Mouse (Mus musculus) hindbrain, embryonic 14.5 days (tissue): ENCODE results near the gene 4930544D05Rik. TPM values are rescaled to one million over a fixed set of nuclear protein-coding genes. Genes with fewer than 3 reads are reported as not detected.

ENCODE experiments used
- ATAC-seq: fragments of 200-750 bp; cut with Nextera tagmentation; 2 replicates; pipeline ENCODE4 v1.8.0; 2017; ENCODE audit warnings: moderate number of reproducible peaks, mild to moderate bottlenecking, moderate TSS enrichment, moderate library complexity; ENCODE audit not compliant: low FRiP score
- DNase-seq: peaks from one replicate; pipeline ENCODE4 v3.0.0-alpha.2; 2015; ENCODE audit warnings: low spot score
- H3K27ac ChIP-seq: fragments of 300-500 bp; sonication (generic); 2 replicates; pipeline ENCODE4 v1.5.1; 2014; ENCODE audit warnings: mild to moderate bottlenecking, moderate library complexity
- H3K27me3 ChIP-seq: fragments of 300-500 bp; sonication (generic); 2 replicates; pipeline ENCODE4 v1.6.1; 2014; ENCODE audit warnings: mild to moderate bottlenecking, low read length, mixed read lengths; ENCODE audit not compliant: control insufficient read depth, insufficient read depth
- H3K36me3 ChIP-seq: fragments of 300-500 bp; sonication (generic); replicated peaks from 2 replicates; pipeline ENCODE4 v1.6.1; 2014; ENCODE audit not compliant: control insufficient read depth, insufficient read depth
- H3K4me1 ChIP-seq: fragments of 300-500 bp; sonication (generic); replicated peaks from 2 replicates; pipeline ENCODE4 v1.6.1; 2014; ENCODE audit warnings: antibody characterized with exemption, low read length, mixed read lengths; ENCODE audit not compliant: control insufficient read depth, insufficient read depth
- H3K4me2 ChIP-seq: fragments of 300-500 bp; sonication (generic); replicated peaks from 2 replicates; pipeline ENCODE4 v1.6.1; 2014; ENCODE audit warnings: mild to moderate bottlenecking, moderate library complexity
- H3K4me3 ChIP-seq: fragments of 300-500 bp; sonication (generic); replicated peaks from 2 replicates; pipeline ENCODE4 v1.5.1; 2014; ENCODE audit warnings: mild to moderate bottlenecking, low read length
- H3K9ac ChIP-seq: fragments of 300-500 bp; sonication (generic); 2 replicates; pipeline ENCODE4 v1.6.1; 2014
- H3K9me3 ChIP-seq: fragments of 300-500 bp; sonication (generic); 2 replicates; pipeline ENCODE4 v1.6.1; 2016; ENCODE audit warnings: low read length; ENCODE audit not compliant: control insufficient read depth
- WGBS: fragments of 180-500 bp; shearing (Covaris S2); extraction: QIAGEN DNeasy Blood & Tissue Kit; methylation state at CpG from one replicate; pipeline ENCODE4 v1.1.7; 2014; 5-methylcytosine and 5-hydroxymethylcytosine counted together
- polyA plus RNA-seq: library from polyadenylated mRNA; unstranded; fragments of >200 nt; fragmentation: Nextera tagmentation; extraction: Ambion mirVana; gene quantifications from 2 replicates; pipeline ENCODE4 v1.2.1, GENCODE M21; 2014

4930544D05Rik gene
- polyA plus RNA-seq, 1 experiment from 2014 or later = not detected

DNA sequence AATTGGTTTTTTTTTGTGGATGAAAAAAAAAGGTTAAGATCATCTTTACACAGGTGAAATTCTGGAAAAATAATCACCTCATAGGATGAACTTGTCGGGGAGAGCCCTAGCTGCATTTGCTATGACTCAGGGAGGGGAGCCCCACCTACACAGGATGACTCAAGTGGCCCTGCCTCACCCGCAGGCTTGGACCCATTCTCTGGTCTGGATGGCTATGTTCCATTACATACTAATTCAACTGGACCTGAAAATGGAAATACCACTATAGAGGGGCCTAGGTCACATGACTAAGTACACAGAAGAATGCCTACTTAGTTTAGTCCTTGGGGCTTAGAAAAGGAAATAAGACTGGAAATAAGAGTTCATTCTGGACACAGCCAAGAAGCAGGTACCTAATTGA is 35.7 kb downstream of the 4930544D05Rik start:
- Histone ChIP-seq H3K9me3 (no peaks in the 10 kb centered on the region), H3K27ac (no peak overlapping the region), H3K4me1 (peaks cover 33% of the 10 kb centered on the region), H3K27me3 (no peaks in the 10 kb centered on the region), H3K9ac (no peak overlapping the region), H3K36me3 (peaks cover 48% of the 10 kb centered on the region), H3K4me2 (0 out of 2 replicates have a peak overlapping the region, but pooled peaks have one; percentile 2), H3K4me3 (0 out of 2 replicates have a peak overlapping the region, but pooled peaks have one; percentile 3)
- ATAC-seq (no peak), DNase-seq (no peak)
- 84% methylated on average over 2 of the region's 2 CpGs for WGBS

DNA sequence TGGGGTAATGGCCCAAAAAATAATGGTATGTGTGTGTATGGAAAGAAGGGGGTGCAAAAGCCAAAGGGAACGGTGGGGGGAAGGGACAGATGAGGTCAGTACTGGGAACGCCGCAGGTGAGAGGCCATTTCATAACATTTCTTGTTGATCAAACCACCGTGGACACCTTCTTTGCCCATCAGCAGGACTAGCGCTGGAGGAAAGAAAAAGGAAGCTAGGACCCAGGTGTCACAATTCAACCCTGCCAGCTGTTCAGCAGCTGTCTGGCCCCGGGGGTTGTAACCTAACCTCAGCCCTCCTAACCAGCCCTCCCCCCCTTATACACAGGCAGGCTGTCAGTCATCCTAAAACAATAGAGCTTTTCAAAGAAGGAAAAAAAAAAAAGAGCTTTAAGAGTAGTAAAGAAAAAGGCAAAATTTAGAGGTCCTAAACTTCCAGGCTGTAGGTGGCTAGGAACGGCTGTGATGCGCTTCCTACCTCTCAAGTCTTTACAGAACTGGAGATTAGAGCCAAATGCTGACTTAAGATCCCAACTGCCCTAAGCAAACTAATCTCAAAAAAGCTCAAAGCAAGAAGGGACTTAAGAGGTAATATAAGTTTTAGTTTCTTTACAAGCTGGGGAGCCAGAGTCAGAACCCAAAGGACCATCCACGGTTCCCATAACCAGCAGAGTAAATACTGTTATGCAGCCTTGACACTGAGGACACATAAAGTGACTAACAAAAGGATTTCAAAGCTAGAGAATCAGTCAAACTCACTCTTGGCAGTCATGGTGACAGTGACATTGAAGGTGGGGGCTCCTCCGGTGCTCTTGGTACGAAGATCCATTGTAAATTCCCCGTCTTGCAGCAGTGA is 36.6 kb downstream of the 4930544D05Rik start:
- Histone ChIP-seq H3K4me1 (peaks cover 39% of the 10 kb centered on the region), H3K4me2 (peak overlapping the region; percentile 92), H3K9me3 (no peaks in the 10 kb centered on the region), H3K4me3 (peak overlapping the region; percentile 100), H3K27ac (no peak overlapping the region), H3K9ac (no peak overlapping the region; the same call in 1 of the 2 replicates), H3K36me3 (peaks cover 48% of the 10 kb centered on the region), H3K27me3 (no peaks in the 10 kb centered on the region)
- WGBS = 74% methylated on average over 12 of the region's 12 CpGs
- DNase-seq (no peak), ATAC-seq (no peak)

DNA sequence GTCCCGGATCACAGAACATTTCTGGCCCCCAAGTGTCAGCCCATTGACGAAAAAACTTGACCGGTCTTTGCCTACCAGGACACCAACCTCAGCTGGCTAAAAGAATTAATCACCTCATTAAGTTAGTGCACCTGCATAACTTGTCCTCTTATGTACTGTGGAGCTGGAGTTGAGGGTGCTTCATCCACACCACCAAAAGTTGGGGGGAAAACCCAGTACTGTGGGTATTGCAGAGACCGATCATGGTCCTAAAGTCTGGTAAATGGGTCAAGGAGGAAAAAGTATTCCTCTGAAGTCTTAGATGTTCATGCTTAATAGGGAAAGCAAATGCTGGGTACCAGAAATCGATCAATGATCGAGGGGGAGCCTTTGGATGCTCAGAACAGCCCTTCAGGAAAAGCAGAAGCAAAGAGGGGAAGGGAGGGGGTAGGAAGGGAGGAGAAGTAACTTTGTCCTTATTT is 37.3 kb downstream of the 4930544D05Rik start:
- Histone ChIP-seq H3K27me3 (no peaks in the 10 kb centered on the region), H3K9ac (peak overlapping the region; percentile 100), H3K27ac (peak overlapping the region; percentile 96; the same call in 1 of the 2 replicates), H3K36me3 (peaks cover 48% of the 10 kb centered on the region), H3K4me1 (peaks cover 37% of the 10 kb centered on the region), H3K9me3 (no peaks in the 10 kb centered on the region), H3K4me3 (peak overlapping the region; percentile 100), H3K4me2 (peak overlapping the region; percentile 92)
- no peak for DNase-seq
- no peak for ATAC-seq
- WGBS = 68% methylated on average over 6 of the region's 6 CpGs

DNA sequence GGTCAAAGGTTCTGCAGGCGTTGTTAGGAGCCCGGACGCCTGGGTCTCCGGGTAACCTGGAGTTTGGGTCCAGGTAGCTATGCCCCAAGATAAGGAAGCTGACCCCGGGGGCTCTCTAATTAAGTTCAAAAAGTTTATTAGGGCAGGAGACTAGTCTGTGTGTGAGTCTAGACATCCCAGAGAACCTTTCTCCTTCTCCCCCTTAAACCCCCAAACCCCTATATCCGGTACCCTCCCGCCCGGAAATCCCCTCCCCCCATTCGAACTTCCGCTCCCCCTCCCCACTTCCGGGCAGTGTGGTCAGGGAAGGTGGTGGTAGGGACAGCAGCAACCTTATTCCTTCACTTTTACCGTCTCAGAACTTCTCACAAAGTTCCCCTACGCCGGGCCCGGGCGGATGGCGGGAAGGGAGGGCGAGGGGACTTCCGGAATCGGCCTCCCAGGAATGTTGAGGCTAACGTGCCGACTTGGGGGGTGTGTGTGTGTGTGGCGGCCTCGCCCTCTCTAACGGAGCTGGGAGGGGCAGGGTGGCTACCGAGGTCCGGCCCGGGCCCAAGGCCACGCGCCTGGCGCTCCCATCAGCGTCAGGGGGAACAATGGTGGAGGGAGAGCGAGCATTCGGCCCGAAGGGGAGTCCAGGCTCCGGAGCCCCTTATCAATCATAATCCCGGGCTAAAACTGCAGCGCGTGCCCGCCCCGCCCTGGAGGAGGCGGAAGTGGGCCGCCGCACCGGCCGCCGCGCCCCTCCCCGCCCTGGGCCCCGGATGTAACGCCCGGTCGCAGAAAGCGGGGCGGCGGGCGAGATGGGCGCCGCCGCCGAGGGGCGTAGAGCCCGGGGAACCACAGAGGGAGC is 37.9 kb downstream of the 4930544D05Rik start:
- Histone ChIP-seq H3K36me3 (peaks cover 44% of the 10 kb centered on the region), H3K4me1 (peaks cover 31% of the 10 kb centered on the region), H3K4me2 (peak overlapping the region; percentile 92), H3K27me3 (no peaks in the 10 kb centered on the region), H3K27ac (peak overlapping the region; percentile 96), H3K9ac (peak overlapping the region; percentile 100), H3K9me3 (no peaks in the 10 kb centered on the region), H3K4me3 (peak overlapping the region; percentile 100)
- ATAC-seq (peak; percentile 60), DNase-seq (peak; percentile 63)
- WGBS = under 1% methylated on average over 59 of the region's 63 CpGs

DNA sequence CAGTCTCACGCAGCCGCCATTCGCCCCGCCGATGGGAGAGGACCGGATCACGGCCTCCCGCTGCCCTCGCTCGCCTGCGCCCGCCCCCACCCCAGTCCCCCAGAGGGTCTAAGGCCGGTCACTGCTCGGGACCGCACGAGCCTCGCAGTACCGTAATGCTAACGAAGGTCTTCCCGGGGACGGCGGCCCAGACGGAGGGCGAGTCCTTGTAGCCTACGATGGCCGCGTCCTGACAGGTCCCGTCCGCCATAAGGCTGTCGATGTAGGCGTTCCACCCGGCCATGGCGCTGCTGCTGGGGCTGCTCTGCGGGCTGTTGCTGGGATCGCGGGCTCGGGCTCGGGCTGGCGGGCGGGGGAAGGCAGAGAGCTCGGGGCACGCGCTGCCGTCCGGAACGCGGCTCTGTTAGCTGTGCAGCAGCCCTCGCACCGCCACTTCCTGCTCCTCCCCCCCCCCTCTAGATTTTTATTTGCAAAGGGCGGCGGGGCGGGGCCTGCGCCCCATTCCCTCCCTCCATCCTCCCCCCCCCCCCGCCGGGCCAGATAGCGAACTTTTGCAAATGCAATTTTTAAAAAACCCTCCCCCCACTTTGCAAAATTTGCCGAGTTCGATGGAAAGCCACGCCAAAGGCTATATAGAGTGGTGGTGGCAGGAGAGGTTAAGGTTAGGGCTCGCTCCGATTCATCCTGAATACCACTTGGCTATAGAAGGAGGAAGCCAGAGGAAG is 38.7 kb downstream of the 4930544D05Rik start, which contains the start of gene Pfn1:
TSS of gene Pfn1 (minus strand) at position 447 of the 725 bp plus-strand sequence.
- ATAC-seq (peak; percentile 61; the same call in 1 of the 2 replicates), DNase-seq (peak; percentile 73)
- peak within 1 kb of the TSS; percentile 100 for H3K4me3 ChIP-seq
- H3K27me3 ChIP-seq = no peaks in the 10 kb centered on the region
- H3K27ac ChIP-seq = peak within 1 kb of the TSS; percentile 96
- H3K36me3 ChIP-seq = peaks cover 38% of the 10 kb centered on the region
- peaks cover 29% of the 10 kb centered on the region for H3K4me1 ChIP-seq
- under 1% methylated on average over 60 of the region's 61 CpGs for WGBS
- H3K9me3 ChIP-seq = no peaks in the 10 kb centered on the region
- peak within 1 kb of the TSS; percentile 100 for H3K9ac ChIP-seq
- peak within 1 kb of the TSS; percentile 92 for H3K4me2 ChIP-seq

DNA sequence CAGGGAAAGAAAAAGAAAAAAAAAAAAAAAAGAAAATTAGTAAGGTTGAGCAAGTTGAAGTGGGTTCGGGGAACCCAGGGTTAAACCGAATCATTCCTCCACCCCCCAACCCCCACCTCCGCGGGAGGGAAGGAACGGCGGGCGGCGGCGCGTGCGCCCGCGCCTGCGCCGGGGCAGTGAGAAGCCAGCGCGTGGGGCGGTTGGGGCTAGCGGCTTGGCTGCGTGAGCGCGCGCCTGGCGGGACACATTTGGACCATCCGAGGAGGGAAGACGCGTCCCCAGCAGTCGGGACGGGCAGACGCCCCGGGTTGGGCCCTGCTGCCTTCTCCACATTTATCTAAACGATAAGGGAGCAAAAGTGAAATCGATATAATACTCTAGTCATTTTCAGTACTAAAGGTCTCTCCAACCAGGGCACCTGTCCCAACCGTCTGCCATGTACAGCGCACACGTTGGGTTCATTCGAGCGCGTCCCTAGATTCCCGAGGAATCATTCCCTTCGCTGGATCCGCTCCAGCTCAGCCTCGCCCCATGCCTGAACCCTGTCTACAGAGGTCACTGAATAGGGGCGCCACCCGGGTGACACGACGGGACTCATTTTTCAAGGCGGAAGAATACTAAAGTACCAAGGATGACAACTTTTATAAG is 39.4 kb downstream of the 4930544D05Rik start:
- Histone ChIP-seq H3K27me3 (no peaks in the 10 kb centered on the region), H3K36me3 (peaks cover 37% of the 10 kb centered on the region), H3K9ac (peak overlapping the region; percentile 100), H3K4me2 (peak overlapping the region; percentile 92), H3K4me3 (peak overlapping the region; percentile 100), H3K9me3 (no peaks in the 10 kb centered on the region), H3K4me1 (peaks cover 29% of the 10 kb centered on the region), H3K27ac (peak overlapping the region; percentile 96)
- DNase-seq (peak; percentile 82), ATAC-seq (peak; percentile 58)
- 0% methylated on average over 48 of the region's 48 CpGs for WGBS

DNA sequence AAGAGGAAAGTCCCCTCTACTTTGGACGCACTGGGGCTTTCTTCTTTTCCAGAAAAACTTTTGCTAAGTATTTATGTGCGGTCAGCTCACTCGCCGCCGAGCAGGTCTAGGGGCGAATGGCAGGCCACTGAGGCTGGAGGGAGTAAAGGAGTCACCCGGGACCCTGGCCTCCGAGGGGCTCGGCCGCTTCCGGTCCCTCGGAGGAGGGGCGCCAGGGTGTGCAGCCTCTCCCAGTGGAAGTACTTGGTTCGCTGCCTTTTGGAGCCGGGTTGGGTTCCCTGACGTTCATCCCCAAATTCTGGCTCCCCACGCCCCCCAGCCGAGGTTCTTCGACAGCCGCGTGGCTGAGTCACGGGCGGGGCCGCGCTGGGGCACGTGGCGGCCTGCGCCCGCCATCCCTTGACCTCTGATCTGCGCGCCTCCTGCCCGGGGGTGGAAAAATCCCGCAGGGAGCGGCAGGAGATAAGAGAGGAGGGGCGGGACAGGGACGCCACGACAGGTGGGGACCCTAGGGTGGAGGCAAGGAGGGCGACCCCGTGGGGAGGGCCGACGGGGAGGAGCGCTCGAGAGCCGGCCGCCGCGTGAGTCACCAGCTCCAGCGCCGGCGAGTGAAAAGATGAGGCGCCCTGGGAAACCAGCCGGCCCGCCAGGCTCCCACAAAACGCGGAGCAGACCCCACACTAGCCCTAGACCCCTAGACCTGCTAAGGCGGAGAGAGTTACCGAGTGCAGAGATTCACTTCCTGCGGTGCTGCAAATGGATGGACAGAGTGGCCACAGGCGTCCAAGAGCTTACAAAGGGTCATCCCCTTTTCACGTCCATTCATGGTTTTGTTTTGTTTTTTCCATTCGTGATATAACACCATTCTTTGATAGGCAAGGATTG is 40.2 kb downstream of the 4930544D05Rik start:
- no peaks in the 10 kb centered on the region for H3K27me3 ChIP-seq
- no peak for ATAC-seq

More for the DNA sequence above, 40.2 kb downstream of the 4930544D05Rik start:
- peak overlapping the region; percentile 100 for H3K4me3 ChIP-seq
- no peak for DNase-seq
- H3K36me3 ChIP-seq = peaks cover 29% of the 10 kb centered on the region
- peaks cover 29% of the 10 kb centered on the region for H3K4me1 ChIP-seq
- no peaks in the 10 kb centered on the region for H3K9me3 ChIP-seq
- H3K4me2 ChIP-seq = peak overlapping the region; percentile 92
- WGBS = under 1% methylated on average over 59 of the region's 61 CpGs
- peak overlapping the region; percentile 100 for H3K9ac ChIP-seq
- H3K27ac ChIP-seq = peak overlapping the region; percentile 96
